Mouse (Mus musculus): ENCODE data around the gene Lnx1.

GRCm38 (mm10) chr5:74662618-74663017 lies 40.1 kb downstream of the Lnx1 start:
- TF ChIP-seq EP300 (IDR thresholded peaks at IDR 0.05; ENCODE audit: insufficient read depth, low read depth, low read length) (no peak), CTCF (IDR thresholded peaks at IDR 0.05; ENCODE audit: low read depth, low read length) (no peak), POLR2A (IDR thresholded peaks at IDR 0.05; ENCODE audit: insufficient read depth, low read length) (no peak)

Data from ES-Bruce4 (cell line).